Mouse (Mus musculus) inflammation-experienced regulatory T-cells, adult 6 months (primary cell): ENCODE measurements around the gene Osbpl3. TPM values are rescaled to one million over a fixed set of nuclear protein-coding genes. Genes with fewer than 3 reads are reported as not detected.

ENCODE experiments used
- ATAC-seq: one replicate; pipeline ENCODE4 v1.8.0; 2017
- polyA plus RNA-seq, 3 experiments: library from polyadenylated mRNA; unstranded; fragments of 100-300 nt; shearing (Covaris generic); gene quantifications; one replicate each; pipeline ENCODE4 v1.2.1; 2017

Osbpl3 gene
- polyA plus RNA-seq, 3 experiments from 2014 or later: 29.3 to 61.8 (median 33.5) TPM

GRCm38 (mm10) chr6:50263670-50264069, 192.3 kb downstream of the Osbpl3 start, which contains the start of gene Gsdme:
Gene Gsdme, minus strand, starts transcription at chr6:50263862.
- no peak for ATAC-seq

- ATAC-seq: no peak
These were observed 193.7 kb downstream of the Osbpl3 start for GRCm38 (mm10) chr6:50262310-50262709.

GRCm38 (mm10) chr6:50261922-50262261, 194.1 kb downstream of the Osbpl3 start:
- ATAC-seq: no peak

- peak; percentile 69 for ATAC-seq
These were observed 194.6 kb downstream of the Osbpl3 start for GRCm38 (mm10) chr6:50261201-50261921.

- no peak for ATAC-seq
These were observed 200.6 kb downstream of the Osbpl3 start for GRCm38 (mm10) chr6:50255356-50255755.

- ATAC-seq: no peak
These were observed 201.2 kb downstream of the Osbpl3 start for GRCm38 (mm10) chr6:50254723-50255184.

GRCm38 (mm10) chr6:50252690-50253089, 203.3 kb downstream of the Osbpl3 start:
- peak; percentile 82 for ATAC-seq

- ATAC-seq: no peak
These were observed 208.2 kb downstream of the Osbpl3 start for GRCm38 (mm10) chr6:50247791-50248190.

- no peak for ATAC-seq
These were observed 208.6 kb downstream of the Osbpl3 start for GRCm38 (mm10) chr6:50247356-50247755.

- ATAC-seq: no peak
These were observed 211.0 kb downstream of the Osbpl3 start for GRCm38 (mm10) chr6:50244967-50245366.

- ATAC-seq: no peak
These were observed 211.9 kb downstream of the Osbpl3 start for GRCm38 (mm10) chr6:50244126-50244525.

Other genes with a start within 250 kb of the Osbpl3 start
- 10 to 100 TPM; 13.9 to 18.5 (median 15.4) TPM for gene Gsdme, start 192.3 kb downstream of the Osbpl3 start, polyA plus RNA-seq
- gene Cycs, start 110.3 kb upstream of the Osbpl3 start, polyA plus RNA-seq: 10 to 100 TPM; 30.7 to 35.0 (median 30.7) TPM
- gene 4921507P07Rik, start 140.4 kb upstream of the Osbpl3 start, polyA plus RNA-seq: under 1 TPM; 0.20 to 0.94 (median 0.64) TPM
- not detected for gene Npvf, start 198.2 kb upstream of the Osbpl3 start, polyA plus RNA-seq